Mouse (Mus musculus) embryonic facial prominence, embryonic 14.5 days (tissue): ENCODE results near the gene Il25. TPM values are rescaled to one million over a fixed set of nuclear protein-coding genes. Genes with fewer than 3 reads are reported as not detected.
A peak's percentile ranks its signal among the peaks of the same experiment; 100 is the strongest.
"Not testable (repeated sequence)": the region's sequence is repeated elsewhere in the genome, so short reads cannot be mapped to it uniquely, and the experiment has no call there.

Source experiments
- ATAC-seq: fragments of 200-750 bp; cut with Nextera tagmentation; 2 replicates; pipeline ENCODE4 v1.8.0; 2017; ENCODE audit warnings: low read depth, moderate number of reproducible peaks, moderate TSS enrichment
- DNase-seq: peaks from one replicate; pipeline ENCODE4 v3.0.0-alpha.2; 2015; ENCODE audit warnings: low spot score
- H3K27ac ChIP-seq: fragments of 300-500 bp; sonication (generic); replicated peaks from 2 replicates; pipeline ENCODE4 v1.5.1; 2014; ENCODE audit warnings: low read depth, mild to moderate bottlenecking, low read length, moderate library complexity
- H3K27me3 ChIP-seq: fragments of 300-500 bp; sonication (generic); replicated peaks from 2 replicates; pipeline ENCODE4 v1.6.1; 2014; ENCODE audit warnings: low read length; ENCODE audit not compliant: control insufficient read depth, insufficient read depth
- H3K36me3 ChIP-seq: fragments of 300-500 bp; sonication (generic); 2 replicates; pipeline ENCODE4 v1.6.1; 2014; ENCODE audit warnings: low read length, mixed read lengths; ENCODE audit not compliant: control insufficient read depth, insufficient read depth
- H3K4me1 ChIP-seq: fragments of 300-500 bp; sonication (generic); 2 replicates; pipeline ENCODE4 v1.6.1; 2014; ENCODE audit warnings: antibody characterized with exemption, low read length; ENCODE audit not compliant: control insufficient read depth, insufficient read depth
- H3K4me2 ChIP-seq: fragments of 300-500 bp; sonication (generic); 2 replicates; pipeline ENCODE4 v1.6.1; 2014; ENCODE audit warnings: low read depth, mild to moderate bottlenecking, low read length, moderate library complexity, mixed read lengths
- H3K4me3 ChIP-seq: fragments of 300-500 bp; sonication (generic); 2 replicates; pipeline ENCODE4 v1.5.1; 2014; ENCODE audit warnings: low read depth, mild to moderate bottlenecking, low read length
- H3K9ac ChIP-seq: fragments of 300-500 bp; sonication (generic); 2 replicates; pipeline ENCODE4 v1.6.1; 2014; ENCODE audit warnings: low read depth, mild to moderate bottlenecking, low read length, moderate library complexity, mixed read lengths
- H3K9me3 ChIP-seq: fragments of 300-500 bp; sonication (generic); 2 replicates; pipeline ENCODE4 v1.6.1; 2016; ENCODE audit warnings: low read length; ENCODE audit not compliant: control insufficient read depth
- WGBS: fragments of 180-500 bp; shearing (Covaris S2); extraction: QIAGEN DNeasy Blood & Tissue Kit; methylation state at CpG from one replicate; pipeline ENCODE4 v1.1.7; 2014; 5-methylcytosine and 5-hydroxymethylcytosine counted together
- polyA plus RNA-seq: library from polyadenylated mRNA; unstranded; fragments of >200 nt; fragmentation: Nextera tagmentation; extraction: Ambion mirVana; gene quantifications from 2 replicates; pipeline ENCODE4 v1.2.1, GENCODE M21; 2014

The Il25 gene
- polyA plus RNA-seq, 1 experiment from 2014 or later = 0.49 TPM

DNA sequence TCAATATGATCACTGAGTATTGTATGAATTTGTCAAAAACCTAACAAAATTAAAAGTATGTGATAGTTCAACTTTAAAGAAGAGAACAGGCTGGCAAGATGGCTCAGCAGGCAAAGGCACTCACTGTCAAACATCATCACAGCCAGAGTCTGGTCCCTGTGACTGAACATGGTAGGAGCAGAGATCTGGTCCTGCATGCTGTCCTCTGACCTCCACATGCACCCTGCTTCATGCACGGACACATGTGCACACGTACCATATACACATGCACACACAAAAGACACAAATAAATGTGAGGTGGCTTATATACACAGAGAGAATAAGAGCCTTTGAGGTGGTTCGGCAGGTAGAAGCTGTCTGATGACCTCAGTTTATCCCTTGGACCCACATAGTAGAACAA, 23.0 kb downstream of the Il25 start:
- no peak for ATAC-seq
- 87% methylated on average over 3 of the region's 3 CpGs for WGBS
- no peak for DNase-seq
- H3K4me1 ChIP-seq = no peaks in the 10 kb centered on the region
- no peaks in the 10 kb centered on the region for H3K27me3 ChIP-seq
- no peak overlapping the region for H3K4me2 ChIP-seq
- no peak overlapping the region for H3K9ac ChIP-seq
- H3K4me3 ChIP-seq = no peak overlapping the region
- H3K9me3 ChIP-seq = no peaks in the 10 kb centered on the region
- H3K27ac ChIP-seq = no peak overlapping the region
- H3K36me3 ChIP-seq = no peaks in the 10 kb centered on the region

DNA sequence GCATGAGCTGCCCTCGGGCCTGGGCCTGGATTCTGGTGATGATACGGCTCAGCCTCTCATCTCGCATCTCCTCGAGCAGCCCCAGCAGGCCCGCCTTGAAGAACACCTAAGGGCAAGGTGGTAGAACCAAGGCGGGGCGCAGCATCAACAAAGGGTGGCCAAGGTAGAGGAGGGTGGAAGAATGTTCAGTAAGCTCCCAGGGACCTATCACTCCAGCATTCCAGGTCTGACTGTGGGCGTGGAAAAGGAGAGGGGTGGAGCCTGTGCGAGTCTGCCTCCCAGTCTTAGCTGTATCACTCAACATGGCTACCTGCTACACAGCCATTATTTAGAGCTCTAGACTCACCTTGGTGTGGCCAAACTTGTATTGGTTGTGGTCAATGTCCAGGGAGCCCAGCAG, 24.0 kb downstream of the Il25 start:
- ATAC-seq (no peak), DNase-seq (no peak)
- no peak overlapping the region for H3K9ac ChIP-seq
- no peak overlapping the region for H3K4me2 ChIP-seq
- H3K27ac ChIP-seq = no peak overlapping the region
- no peak overlapping the region for H3K4me3 ChIP-seq
- no peaks in the 10 kb centered on the region for H3K27me3 ChIP-seq
- no peaks in the 10 kb centered on the region for H3K4me1 ChIP-seq
- 79% methylated on average over 9 of the region's 9 CpGs for WGBS
- no peaks in the 10 kb centered on the region for H3K9me3 ChIP-seq
- no peaks in the 10 kb centered on the region for H3K36me3 ChIP-seq

DNA sequence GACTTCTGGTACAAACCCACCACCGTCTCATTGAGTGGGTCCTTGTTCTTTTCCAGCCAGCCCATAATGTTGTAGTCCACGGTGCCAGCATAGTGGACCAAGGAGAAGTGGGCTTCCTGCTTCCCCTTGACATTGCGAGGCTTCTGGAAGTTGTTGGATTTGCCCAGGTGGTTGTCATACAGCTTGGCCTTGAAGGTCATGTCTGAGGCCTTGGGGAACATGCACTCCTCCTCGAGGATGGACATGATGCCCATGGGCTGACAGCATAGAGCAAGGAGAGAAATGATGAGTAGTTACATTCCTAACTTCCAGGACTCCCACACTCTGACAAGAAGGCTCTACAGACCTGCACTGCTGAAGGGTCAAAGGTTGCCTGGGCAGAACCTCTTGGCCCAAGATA, 26.0 kb downstream of the Il25 start:
- no peak overlapping the region for H3K27ac ChIP-seq
- no peaks in the 10 kb centered on the region for H3K4me1 ChIP-seq
- DNase-seq (no peak), ATAC-seq (no peak)
- 73% methylated on average over 4 of the region's 4 CpGs for WGBS
- no peak overlapping the region for H3K4me2 ChIP-seq
- H3K9ac ChIP-seq = no peak overlapping the region
- H3K36me3 ChIP-seq = no peaks in the 10 kb centered on the region
- H3K4me3 ChIP-seq = no peak overlapping the region
- no peaks in the 10 kb centered on the region for H3K9me3 ChIP-seq
- no peaks in the 10 kb centered on the region for H3K27me3 ChIP-seq

DNA sequence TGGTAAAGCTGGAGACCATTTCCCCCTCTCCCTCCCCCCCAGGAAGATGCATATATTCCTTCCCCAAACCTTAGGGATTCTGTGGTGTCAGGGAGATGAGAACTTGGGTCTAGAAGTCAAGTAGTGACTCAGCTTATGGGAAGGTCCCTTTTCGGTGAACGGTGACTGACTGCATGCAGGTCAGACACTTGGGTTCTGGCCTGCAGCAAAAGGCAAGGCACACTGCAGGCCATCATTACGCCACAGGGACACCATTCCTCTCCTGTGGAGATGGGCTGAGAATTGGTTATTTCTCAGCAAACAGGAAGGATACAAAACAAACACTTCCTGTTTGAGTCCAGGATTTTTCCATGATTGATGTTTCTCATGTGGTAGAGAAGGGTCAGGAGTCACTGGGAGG, 26.7 kb downstream of the Il25 start:
- ATAC-seq (no peak), DNase-seq (no peak)
- no peaks in the 10 kb centered on the region for H3K36me3 ChIP-seq
- WGBS = 83% methylated on average over 3 of the region's 3 CpGs
- H3K27ac ChIP-seq = no peak overlapping the region
- no peak overlapping the region for H3K4me2 ChIP-seq
- H3K9ac ChIP-seq = no peak overlapping the region
- H3K4me3 ChIP-seq = no peak overlapping the region
- H3K9me3 ChIP-seq = no peaks in the 10 kb centered on the region
- H3K27me3 ChIP-seq = no peaks in the 10 kb centered on the region
- no peaks in the 10 kb centered on the region for H3K4me1 ChIP-seq

DNA sequence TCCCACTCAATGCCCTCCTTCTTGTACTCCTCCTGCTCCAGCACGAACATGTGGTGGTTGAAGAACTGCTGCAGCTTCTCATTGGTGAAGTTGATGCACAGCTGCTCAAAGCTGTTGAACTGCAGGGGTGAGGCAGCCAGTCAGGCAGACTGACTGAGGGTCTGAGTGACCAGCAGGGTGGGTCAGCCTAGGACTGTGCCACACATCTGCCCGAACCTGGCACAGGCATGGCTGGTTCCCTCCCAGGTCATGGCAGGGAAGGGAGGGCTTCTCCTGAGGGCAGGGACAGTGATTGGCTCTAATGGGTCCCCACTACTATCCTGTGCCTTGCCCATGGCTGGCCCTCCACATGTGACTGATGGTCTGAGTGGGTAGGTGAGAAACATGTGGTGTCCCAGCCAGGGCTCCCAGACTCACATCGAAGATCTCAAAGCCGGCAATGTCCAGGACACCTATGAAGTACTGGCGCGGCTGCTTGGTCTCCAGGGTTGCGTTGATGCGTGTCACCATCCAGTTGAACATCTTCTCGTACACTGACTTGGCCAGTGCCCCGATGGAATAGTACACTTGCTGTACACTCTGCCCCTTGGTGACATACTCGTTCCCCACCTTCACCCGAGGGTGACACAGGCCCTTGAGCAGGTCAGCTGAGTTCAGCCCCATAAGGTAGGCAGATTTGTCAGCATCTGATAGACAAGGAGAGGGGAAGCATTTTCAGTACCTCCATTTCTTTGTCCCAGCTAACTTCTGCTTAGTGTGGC, 27.5 kb downstream of the Il25 start:
- not testable (repeated sequence) for ATAC-seq, H3K27me3 ChIP-seq, H3K9me3 ChIP-seq, H3K4me2 ChIP-seq, H3K4me1 ChIP-seq, H3K27ac ChIP-seq, H3K4me3 ChIP-seq, H3K9ac ChIP-seq, DNase-seq, H3K36me3 ChIP-seq
- 94% methylated on average over 12 of the region's 12 CpGs for WGBS

DNA sequence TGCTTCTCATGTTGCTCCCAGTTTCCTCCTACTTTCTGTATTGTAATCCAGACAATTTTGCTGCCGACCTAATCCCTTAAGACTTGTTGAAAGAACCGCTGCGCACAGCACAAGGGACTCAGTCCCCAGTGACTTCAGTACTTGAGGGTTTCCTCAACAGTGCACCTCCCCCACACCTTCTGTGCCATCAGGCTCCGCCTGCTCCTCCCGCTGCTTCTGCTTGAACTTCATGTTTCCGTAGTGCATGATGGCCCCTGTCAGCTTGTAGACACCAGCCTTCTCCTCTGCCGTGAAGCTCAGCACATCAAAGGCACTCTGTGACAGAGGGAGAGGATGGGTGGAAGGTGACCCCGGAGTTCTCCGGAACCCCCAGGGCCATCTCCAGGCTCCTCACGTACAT, 28.3 kb downstream of the Il25 start:
- Histone ChIP-seq H3K9ac (no peak overlapping the region), H3K4me1 (no peaks in the 10 kb centered on the region), H3K4me3 (no peak overlapping the region), H3K4me2 (no peak overlapping the region), H3K36me3 (no peaks in the 10 kb centered on the region), H3K27ac (no peak overlapping the region), H3K9me3 (no peaks in the 10 kb centered on the region), H3K27me3 (no peaks in the 10 kb centered on the region)
- ATAC-seq (no peak), DNase-seq (peak; percentile 74)
- WGBS = 67% methylated on average over 10 of the region's 10 CpGs

DNA sequence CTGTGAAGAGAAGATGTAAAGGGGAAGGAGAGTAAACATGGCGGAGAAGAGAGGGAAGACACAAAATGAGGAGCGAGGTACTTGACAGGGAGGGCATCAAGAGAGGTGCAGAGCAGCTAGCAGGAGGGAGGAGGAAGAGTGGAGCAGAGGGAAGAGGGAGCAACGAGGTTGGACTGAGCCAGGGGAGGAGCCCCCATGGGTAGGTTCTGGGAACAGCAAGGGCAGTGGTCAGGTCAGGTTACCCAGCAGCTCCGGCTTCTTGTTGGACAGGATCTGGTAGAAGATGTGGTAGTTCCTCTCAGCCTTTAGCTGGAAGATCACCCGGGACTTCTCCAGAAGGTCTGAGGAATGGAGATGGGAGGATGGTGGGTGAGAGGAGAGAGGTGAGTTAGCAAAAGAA, 29.0 kb downstream of the Il25 start:
- no peaks in the 10 kb centered on the region for H3K9me3 ChIP-seq
- no peak for DNase-seq
- H3K4me2 ChIP-seq = no peak overlapping the region
- WGBS = 79% methylated on average over 5 of the region's 5 CpGs
- no peaks in the 10 kb centered on the region for H3K27me3 ChIP-seq
- H3K4me3 ChIP-seq = no peak overlapping the region
- no peak overlapping the region for H3K27ac ChIP-seq
- no peaks in the 10 kb centered on the region for H3K36me3 ChIP-seq
- no peak overlapping the region for H3K9ac ChIP-seq
- ATAC-seq = no peak
- no peaks in the 10 kb centered on the region for H3K4me1 ChIP-seq

DNA sequence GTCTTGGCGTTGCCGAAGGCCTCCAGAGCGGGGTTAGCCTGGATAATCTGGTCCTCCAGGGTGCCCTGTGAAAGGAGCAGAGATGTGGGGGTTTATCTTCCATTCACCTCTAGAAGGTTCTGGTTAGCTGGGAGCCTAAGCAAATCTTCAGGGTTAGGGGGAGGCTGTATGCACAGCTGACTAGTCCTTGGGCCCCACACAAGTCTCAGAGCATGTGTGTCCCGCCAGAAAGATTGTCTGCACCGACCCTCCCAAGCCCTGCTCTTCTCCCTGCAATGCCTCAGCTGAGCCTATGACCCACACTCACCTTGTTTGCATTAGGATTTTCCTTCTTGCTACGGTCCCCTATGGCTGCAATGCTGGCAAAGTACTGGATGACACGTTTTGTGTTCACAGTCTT, 30.2 kb downstream of the Il25 start:
- no peak for DNase-seq
- H3K4me2 ChIP-seq = no peak overlapping the region
- no peak for ATAC-seq

DNA sequence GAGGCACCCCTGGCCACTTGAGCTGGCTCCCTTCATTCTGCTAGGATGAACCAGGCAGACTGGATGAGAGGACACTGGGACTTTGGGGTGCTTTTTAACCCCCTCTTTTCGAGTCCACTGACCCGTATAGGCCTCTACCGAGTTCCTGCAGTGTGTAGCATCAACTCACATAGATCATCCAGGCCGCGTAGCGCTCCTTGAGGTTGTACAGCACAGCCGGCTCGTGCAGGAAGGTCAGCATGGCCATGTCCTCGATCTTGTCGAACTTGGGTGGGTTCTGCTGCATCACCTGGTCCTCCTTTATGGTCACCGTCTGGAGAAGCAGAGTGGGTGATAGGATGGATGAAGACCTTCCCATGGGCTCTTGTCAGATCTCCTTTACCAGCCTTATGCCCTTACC, 31.2 kb downstream of the Il25 start:
- Histone ChIP-seq H3K4me2 (no peak overlapping the region), H3K27me3 (no peaks in the 10 kb centered on the region), H3K4me1 (no peaks in the 10 kb centered on the region), H3K36me3 (no peaks in the 10 kb centered on the region), H3K27ac (no peak overlapping the region), H3K4me3 (no peak overlapping the region), H3K9me3 (no peaks in the 10 kb centered on the region), H3K9ac (no peak overlapping the region)
- no peak for DNase-seq
- no peak for ATAC-seq
- WGBS = 90% methylated on average over 11 of the region's 11 CpGs

More for the DNA sequence above, 30.2 kb downstream of the Il25 start:
- Histone ChIP-seq H3K27ac (no peak overlapping the region), H3K9ac (no peak overlapping the region), H3K27me3 (no peaks in the 10 kb centered on the region), H3K36me3 (no peaks in the 10 kb centered on the region), H3K4me1 (no peaks in the 10 kb centered on the region), H3K4me3 (no peak overlapping the region), H3K9me3 (no peaks in the 10 kb centered on the region)
- whole genome bisulfite sequencing = 85% methylated on average over 6 of the region's 7 CpGs
